Mouse (Mus musculus): ENCODE measurements around the gene Gm3002. TPM values are rescaled to one million over a fixed set of nuclear protein-coding genes. Genes with fewer than 3 reads are reported as not detected.
"Not testable (repeated sequence)": the region's sequence is repeated elsewhere in the genome, so short reads cannot be mapped to it uniquely, and the experiment has no call there.

Gm3002 gene
- 0.25 and 0.56 TPM in 2 replicates for polyA plus RNA-seq (2016; fragmentation: Nextera tagmentation; extraction: Ambion mirVana)

GRCm38 (mm10) chr14:3809774-3810173, at the start of gene Gm3002:
Gm3002 (plus strand) TSS chr14:3810074.
- H3K4me1 ChIP-seq; H3K27ac ChIP-seq (replicated peaks); DNase-seq (ENCODE audit: low spot score); H3K4me3 ChIP-seq; H3K36me3 ChIP-seq (replicated peaks); H3K9me3 ChIP-seq; H3K27me3 ChIP-seq (replicated peaks; ENCODE audit: low read depth, poor library complexity, severe bottlenecking): not testable (repeated sequence)
- no CpG with 5 or more reads among the region's 31 CpGs for WGBS

- H3K9me3 ChIP-seq; H3K4me1 ChIP-seq; H3K27me3 ChIP-seq (replicated peaks; ENCODE audit: low read depth, poor library complexity, severe bottlenecking); DNase-seq (ENCODE audit: low spot score); H3K27ac ChIP-seq (replicated peaks); H3K36me3 ChIP-seq (replicated peaks); H3K4me3 ChIP-seq: not testable (repeated sequence)
- no CpG with 5 or more reads among the region's 2 CpGs for WGBS
Observed at GRCm38 (mm10) chr14:3845945-3846344, 36.1 kb downstream of the Gm3002 start, which contains the start of gene Gm3033. Gm3033 (plus strand) TSS chr14:3846245.

GRCm38 (mm10) chr14:3883872-3884271, 74.0 kb downstream of the Gm3002 start, which contains the start of gene Gm2916:
Gm2916 (plus strand) TSS chr14:3884172.
- H3K4me3 ChIP-seq; H3K27me3 ChIP-seq (replicated peaks; ENCODE audit: low read depth, poor library complexity, severe bottlenecking); H3K4me1 ChIP-seq; H3K9me3 ChIP-seq; H3K27ac ChIP-seq (replicated peaks); H3K36me3 ChIP-seq (replicated peaks); DNase-seq (ENCODE audit: low spot score): not testable (repeated sequence)
- WGBS: no CpG with 5 or more reads among the region's 1 CpGs

GRCm38 (mm10) chr14:3931456-3931855, 121.6 kb downstream of the Gm3002 start, which contains the start of gene Gm3029:
Gm3029 (plus strand) TSS chr14:3931756.
- H3K9me3 ChIP-seq; DNase-seq (ENCODE audit: low spot score); H3K36me3 ChIP-seq (replicated peaks); H3K4me3 ChIP-seq; H3K4me1 ChIP-seq; H3K27ac ChIP-seq (replicated peaks); H3K27me3 ChIP-seq (replicated peaks; ENCODE audit: low read depth, poor library complexity, severe bottlenecking): not testable (repeated sequence)
- WGBS: 71% methylated on average over 1 of the region's 2 CpGs

GRCm38 (mm10) chr14:3963247-3963646, 153.4 kb downstream of the Gm3002 start, which contains the start of gene Gm3095:
Gm3095 (plus strand) TSS chr14:3963547.
- no CpG with 5 or more reads among the region's 2 CpGs for WGBS
- not testable (repeated sequence) for DNase-seq (ENCODE audit: low spot score); H3K36me3 ChIP-seq (replicated peaks); H3K4me1 ChIP-seq; H3K4me3 ChIP-seq; H3K27me3 ChIP-seq (replicated peaks; ENCODE audit: low read depth, poor library complexity, severe bottlenecking); H3K9me3 ChIP-seq; H3K27ac ChIP-seq (replicated peaks)

- H3K27ac ChIP-seq (replicated peaks); H3K4me3 ChIP-seq; DNase-seq (ENCODE audit: low spot score); H3K4me1 ChIP-seq; H3K27me3 ChIP-seq (replicated peaks; ENCODE audit: low read depth, poor library complexity, severe bottlenecking); H3K36me3 ChIP-seq (replicated peaks); H3K9me3 ChIP-seq: not testable (repeated sequence)
- WGBS: 77% methylated on average over 2 of the region's 3 CpGs
Observed at GRCm38 (mm10) chr14:3998094-3998493, 188.2 kb downstream of the Gm3002 start, which contains the start of gene Gm3099. Gm3099 (plus strand) TSS chr14:3998394.

Other genes with a start within 250 kb of the Gm3002 start
- gene Gm3012, start 175.6 kb upstream of the Gm3002 start, polyA plus RNA-seq (2016; fragmentation: Nextera tagmentation; extraction: Ambion mirVana): not detected in 2 replicates
- gene Gm3020, start 158.0 kb upstream of the Gm3002 start, polyA plus RNA-seq (2016; fragmentation: Nextera tagmentation; extraction: Ambion mirVana): 1.9 and 2.0 TPM in 2 replicates
- not detected in 2 replicates for gene Gm3043, start 121.3 kb upstream of the Gm3002 start, polyA plus RNA-seq (2016; fragmentation: Nextera tagmentation; extraction: Ambion mirVana)
- not detected in 2 replicates for gene Gm3033, start 36.2 kb downstream of the Gm3002 start, polyA plus RNA-seq (2016; fragmentation: Nextera tagmentation; extraction: Ambion mirVana)
- 0.09 TPM in 1 of 2 replicates, not detected in the other for gene Gm2916, start 74.1 kb downstream of the Gm3002 start, polyA plus RNA-seq (2016; fragmentation: Nextera tagmentation; extraction: Ambion mirVana)
- not detected in 2 replicates for gene Gm3029, start 121.7 kb downstream of the Gm3002 start, polyA plus RNA-seq (2016; fragmentation: Nextera tagmentation; extraction: Ambion mirVana)
- 0.21 and 0.24 TPM in 2 replicates for gene Gm3095, start 153.5 kb downstream of the Gm3002 start, polyA plus RNA-seq (2016; fragmentation: Nextera tagmentation; extraction: Ambion mirVana)
- gene Gm3099, start 188.3 kb downstream of the Gm3002 start, polyA plus RNA-seq (2016; fragmentation: Nextera tagmentation; extraction: Ambion mirVana): not detected in 2 replicates
- 0.61 and 1.1 TPM in 2 replicates for gene Gm5796, start 213.9 kb downstream of the Gm3002 start, polyA plus RNA-seq (2016; fragmentation: Nextera tagmentation; extraction: Ambion mirVana)